Mouse (Mus musculus) cerebellum, adult 2 months (tissue): Measurements from ENCODE around the gene Rabgap1l.

Source experiments
- CTCF ChIP-seq: fragments of 200-500 bp; IDR thresholded peaks from 2 replicates; pipeline ENCODE4 v1.5.1; 2011; ENCODE audit warnings: low read depth, mild to moderate bottlenecking, control low read depth, low read length, moderate library complexity, borderline replicate concordance; ENCODE audit not compliant: insufficient read depth
- POLR2A ChIP-seq: fragments of 200-500 bp; IDR thresholded peaks from 2 replicates; pipeline ENCODE4 v1.6.1; 2011; ENCODE audit warnings: low read length, control low read depth, borderline replicate concordance; ENCODE audit not compliant: insufficient read depth

- TF ChIP-seq CTCF, result no peak
- TF ChIP-seq POLR2A, result no peak
Observed at GRCm38 (mm10) chr1:160710539-160710938, 82.5 kb downstream of the Rabgap1l start.
